Mouse (Mus musculus) heart, embryonic 12.5 days (tissue): ENCODE measurements around the gene Gtf2ird1. TPM values are rescaled to one million over a fixed set of nuclear protein-coding genes. Genes with fewer than 3 reads are reported as not detected.

Source experiments
- ATAC-seq: fragments of 200-750 bp; cut with Nextera tagmentation; 2 replicates; pipeline ENCODE4 v1.8.0; 2017; ENCODE audit warnings: moderate TSS enrichment, moderate library complexity; ENCODE audit not compliant: insufficient number of reproducible peaks, low FRiP score
- H3K27ac ChIP-seq: fragments of 300-500 bp; sonication (generic); 2 replicates; pipeline ENCODE4 v1.5.1; 2016; ENCODE audit warnings: mild to moderate bottlenecking, moderate library complexity; ENCODE audit not compliant: poor library complexity, severe bottlenecking
- H3K27me3 ChIP-seq: fragments of 300-500 bp; sonication (generic); replicated peaks from 2 replicates; pipeline ENCODE4 v1.6.1; 2016; ENCODE audit warnings: mild to moderate bottlenecking, moderate library complexity
- H3K36me3 ChIP-seq: fragments of 300-500 bp; sonication (generic); 2 replicates; pipeline ENCODE4 v1.6.1; 2016; ENCODE audit warnings: mild to moderate bottlenecking, moderate library complexity
- H3K4me1 ChIP-seq: fragments of 300-500 bp; sonication (generic); replicated peaks from 2 replicates; pipeline ENCODE4 v1.6.1; 2016; ENCODE audit warnings: mild to moderate bottlenecking
- H3K4me2 ChIP-seq: fragments of 300-500 bp; sonication (generic); 2 replicates; pipeline ENCODE4 v1.6.1; 2016; ENCODE audit warnings: mild to moderate bottlenecking, moderate library complexity
- H3K4me3 ChIP-seq: fragments of 300-500 bp; sonication (generic); 2 replicates; pipeline ENCODE4 v1.5.1; 2016; ENCODE audit warnings: mild to moderate bottlenecking
- H3K9ac ChIP-seq: fragments of 300-500 bp; sonication (generic); 2 replicates; pipeline ENCODE4 v1.6.1; 2016; ENCODE audit warnings: mild to moderate bottlenecking, moderate library complexity
- H3K9me3 ChIP-seq: fragments of 300-500 bp; sonication (generic); replicated peaks from 2 replicates; pipeline ENCODE4 v1.6.1; 2016; ENCODE audit warnings: mild to moderate bottlenecking, moderate library complexity
- WGBS: fragments of 180-500 bp; shearing (Covaris S2); methylation state at CpG from one replicate; pipeline ENCODE4 v1.1.7; 2016; 5-methylcytosine and 5-hydroxymethylcytosine counted together
- polyA plus RNA-seq: library from polyadenylated mRNA; unstranded; fragments of >200 nt; fragmentation: Nextera tagmentation; extraction: Ambion mirVana; gene quantifications from 2 replicates; pipeline ENCODE4 v1.2.1, GENCODE M21; 2016

Gene Gtf2ird1
- polyA plus RNA-seq, result 64.8 and 72.8 TPM in 2 replicates

- H3K4me1 ChIP-seq, result peaks cover 24% of the 10 kb centered on the region
- peak within 1 kb of the TSS; percentile 77 for H3K27ac ChIP-seq
- under 1% methylated on average over 38 of the region's 44 CpGs for WGBS
- no peaks in the 10 kb centered on the region for H3K27me3 ChIP-seq
- peak within 1 kb of the TSS; percentile 86 for H3K9ac ChIP-seq
- peak; percentile 74 for ATAC-seq
- 0 out of 2 replicates have a peak, but pooled peaks cover 8% of the 10 kb centered on the region for H3K9me3 ChIP-seq
- peak within 1 kb of the TSS; percentile 80 for H3K4me2 ChIP-seq
- H3K36me3 ChIP-seq, result peaks cover 17% of the 10 kb centered on the region
- peak within 1 kb of the TSS; percentile 75 for H3K4me3 ChIP-seq
These were observed at the start of gene Gtf2ird1 for GRCm38 (mm10) chr5:134456503-134456962. Gene Gtf2ird1, minus strand, starts transcription at chr5:134456716.

GRCm38 (mm10) chr5:134505810-134506292 lies 49.3 kb upstream of the Gtf2ird1 start:
- Histone ChIP-seq H3K4me1 (no peaks in the 10 kb centered on the region), H3K4me3 (no peak overlapping the region), H3K9ac (no peak overlapping the region), H3K27me3 (no peaks in the 10 kb centered on the region), H3K27ac (no peak overlapping the region), H3K4me2 (no peak overlapping the region), H3K36me3 (peaks cover 42% of the 10 kb centered on the region), H3K9me3 (no peaks in the 10 kb centered on the region)
- WGBS, result 77% methylated on average over 9 of the region's 9 CpGs
- ATAC-seq, result no peak

- ATAC-seq, result no peak
- Histone ChIP-seq H3K9me3 (no peaks in the 10 kb centered on the region), H3K27ac (no peak overlapping the region), H3K36me3 (peaks cover 41% of the 10 kb centered on the region), H3K4me3 (no peak overlapping the region), H3K4me1 (no peaks in the 10 kb centered on the region), H3K9ac (no peak overlapping the region), H3K4me2 (no peak overlapping the region), H3K27me3 (no peaks in the 10 kb centered on the region)
- 89% methylated on average over 18 of the region's 18 CpGs for WGBS
These were observed 46.1 kb upstream of the Gtf2ird1 start for GRCm38 (mm10) chr5:134502591-134502990.

GRCm38 (mm10) chr5:134501453-134501852 lies 44.9 kb upstream of the Gtf2ird1 start:
- no peaks in the 10 kb centered on the region for H3K9me3 ChIP-seq
- WGBS, result 86% methylated on average over 9 of the region's 9 CpGs
- H3K9ac ChIP-seq, result no peak overlapping the region
- peaks cover 52% of the 10 kb centered on the region for H3K36me3 ChIP-seq
- no peak for ATAC-seq
- no peak overlapping the region for H3K4me2 ChIP-seq
- no peak overlapping the region for H3K4me3 ChIP-seq
- H3K27me3 ChIP-seq, result no peaks in the 10 kb centered on the region
- no peaks in the 10 kb centered on the region for H3K4me1 ChIP-seq
- no peak overlapping the region for H3K27ac ChIP-seq

GRCm38 (mm10) chr5:134500681-134501080 lies 44.2 kb upstream of the Gtf2ird1 start:
- no peaks in the 10 kb centered on the region for H3K9me3 ChIP-seq
- no peak overlapping the region for H3K9ac ChIP-seq
- H3K4me1 ChIP-seq, result no peaks in the 10 kb centered on the region
- H3K27me3 ChIP-seq, result no peaks in the 10 kb centered on the region
- H3K4me3 ChIP-seq, result no peak overlapping the region
- H3K27ac ChIP-seq, result no peak overlapping the region
- peaks cover 58% of the 10 kb centered on the region for H3K36me3 ChIP-seq
- 90% methylated on average over 3 of the region's 3 CpGs for WGBS
- no peak overlapping the region for H3K4me2 ChIP-seq
- ATAC-seq, result no peak

GRCm38 (mm10) chr5:134500062-134500461 lies 43.5 kb upstream of the Gtf2ird1 start:
- 71% methylated on average over 4 of the region's 4 CpGs for WGBS
- Histone ChIP-seq H3K27me3 (no peaks in the 10 kb centered on the region), H3K27ac (no peak overlapping the region), H3K9me3 (no peaks in the 10 kb centered on the region), H3K9ac (no peak overlapping the region), H3K4me2 (no peak overlapping the region), H3K36me3 (peaks cover 60% of the 10 kb centered on the region), H3K4me3 (no peak overlapping the region), H3K4me1 (no peaks in the 10 kb centered on the region)
- ATAC-seq, result no peak

- 92% methylated on average over 5 of the region's 5 CpGs for WGBS
- ATAC-seq, result no peak
- Histone ChIP-seq H3K9ac (no peak overlapping the region), H3K27me3 (no peaks in the 10 kb centered on the region), H3K27ac (no peak overlapping the region), H3K9me3 (no peaks in the 10 kb centered on the region), H3K4me3 (no peak overlapping the region), H3K4me1 (0 out of 2 replicates have a peak, but pooled peaks cover 2% of the 10 kb centered on the region), H3K36me3 (peaks cover 45% of the 10 kb centered on the region), H3K4me2 (no peak overlapping the region)
These were observed 40.5 kb upstream of the Gtf2ird1 start for GRCm38 (mm10) chr5:134497026-134497425.

GRCm38 (mm10) chr5:134495796-134496195 lies 39.3 kb upstream of the Gtf2ird1 start:
- no peaks in the 10 kb centered on the region for H3K9me3 ChIP-seq
- H3K4me1 ChIP-seq, result 0 out of 2 replicates have a peak, but pooled peaks cover 3% of the 10 kb centered on the region
- H3K4me3 ChIP-seq, result no peak overlapping the region
- no peak overlapping the region for H3K4me2 ChIP-seq
- 73% methylated on average over 4 of the region's 4 CpGs for WGBS
- H3K36me3 ChIP-seq, result peaks cover 43% of the 10 kb centered on the region
- no peak overlapping the region for H3K9ac ChIP-seq
- no peak overlapping the region for H3K27ac ChIP-seq
- H3K27me3 ChIP-seq, result no peaks in the 10 kb centered on the region
- no peak for ATAC-seq

GRCm38 (mm10) chr5:134494142-134494541 lies 37.6 kb upstream of the Gtf2ird1 start:
- H3K4me2 ChIP-seq, result no peak overlapping the region
- no peak overlapping the region for H3K27ac ChIP-seq
- peaks cover 46% of the 10 kb centered on the region for H3K36me3 ChIP-seq
- peak; percentile 49; the same call in 1 of the 2 replicates for ATAC-seq
- no peak overlapping the region for H3K9ac ChIP-seq
- H3K27me3 ChIP-seq, result no peaks in the 10 kb centered on the region
- peaks cover 8% of the 10 kb centered on the region; the same call in 1 of the 2 replicates for H3K4me1 ChIP-seq
- WGBS, result 53% methylated on average over 11 of the region's 11 CpGs
- no peaks in the 10 kb centered on the region for H3K9me3 ChIP-seq
- no peak overlapping the region for H3K4me3 ChIP-seq

GRCm38 (mm10) chr5:134492956-134493355 lies 36.4 kb upstream of the Gtf2ird1 start:
- H3K27ac ChIP-seq, result no peak overlapping the region
- no peaks in the 10 kb centered on the region for H3K9me3 ChIP-seq
- H3K4me2 ChIP-seq, result no peak overlapping the region
- H3K4me1 ChIP-seq, result peaks cover 8% of the 10 kb centered on the region; the same call in 1 of the 2 replicates
- 92% methylated on average over 4 of the region's 4 CpGs for WGBS
- no peaks in the 10 kb centered on the region for H3K27me3 ChIP-seq
- ATAC-seq, result no peak
- H3K4me3 ChIP-seq, result no peak overlapping the region
- H3K36me3 ChIP-seq, result peaks cover 39% of the 10 kb centered on the region
- H3K9ac ChIP-seq, result no peak overlapping the region

- WGBS, result 27% methylated on average over 18 of the region's 18 CpGs
- Histone ChIP-seq H3K4me1 (peaks cover 8% of the 10 kb centered on the region; the same call in 1 of the 2 replicates), H3K27ac (0 out of 2 replicates have a peak overlapping the region, but pooled peaks have one; percentile 2), H3K9ac (no peak overlapping the region), H3K4me3 (no peak overlapping the region), H3K36me3 (peaks cover 28% of the 10 kb centered on the region), H3K4me2 (no peak overlapping the region), H3K27me3 (no peaks in the 10 kb centered on the region), H3K9me3 (no peaks in the 10 kb centered on the region)
- ATAC-seq, result 0 out of 2 replicates have a peak, but pooled peaks have one; percentile 18
These were observed 35.3 kb upstream of the Gtf2ird1 start for GRCm38 (mm10) chr5:134491712-134492417.
